Mouse (Mus musculus) lung, embryonic 14.5 days (tissue): ENCODE measurements at regions not wholly inside any gene's neighbourhood (a gene's known extent, or its start where the extent isn't known, plus 50 kb on each side); places are given as distances from the start of the nearest gene placed in this dataset.

ENCODE experiments used
- ATAC-seq: fragments of 200-750 bp; cut with Nextera tagmentation; 2 replicates; pipeline ENCODE4 v1.8.0; 2017; ENCODE audit warnings: mild to moderate bottlenecking, moderate TSS enrichment, moderate library complexity; ENCODE audit not compliant: insufficient read depth
- DNase-seq: peaks from one replicate; pipeline ENCODE4 v3.0.0-alpha.2; 2015
- H3K27ac ChIP-seq: fragments of 300-500 bp; sonication (generic); 2 replicates; pipeline ENCODE4 v1.5.1; 2014; ENCODE audit warnings: low read depth, mild to moderate bottlenecking, moderate library complexity
- H3K27me3 ChIP-seq: fragments of 300-500 bp; sonication (generic); 2 replicates; pipeline ENCODE4 v1.6.1; 2014; ENCODE audit warnings: low read length, control low read depth; ENCODE audit not compliant: insufficient read depth
- H3K36me3 ChIP-seq: fragments of 300-500 bp; sonication (generic); 2 replicates; pipeline ENCODE4 v1.6.1; 2014; ENCODE audit warnings: control low read depth; ENCODE audit not compliant: insufficient read depth
- H3K4me1 ChIP-seq: fragments of 300-500 bp; sonication (generic); 2 replicates; pipeline ENCODE4 v1.6.1; 2014; ENCODE audit warnings: antibody characterized with exemption, control low read depth; ENCODE audit not compliant: insufficient read depth
- H3K4me2 ChIP-seq: fragments of 300-500 bp; sonication (generic); 2 replicates; pipeline ENCODE4 v1.6.1; 2014; ENCODE audit warnings: mild to moderate bottlenecking
- H3K4me3 ChIP-seq: fragments of 300-500 bp; sonication (generic); 2 replicates; pipeline ENCODE4 v1.5.1; 2014; ENCODE audit warnings: low read depth, low read length
- H3K9ac ChIP-seq: fragments of 300-500 bp; sonication (generic); 2 replicates; pipeline ENCODE4 v1.6.1; 2014
- H3K9me3 ChIP-seq: fragments of 300-500 bp; sonication (generic); 2 replicates; pipeline ENCODE4 v1.6.1; 2016; ENCODE audit warnings: low read depth, low read length, control low read depth
- CTCF ChIP-seq: IDR thresholded peaks from 2 replicates; pipeline ENCODE4 v1.5.1; 2016; ENCODE audit warnings: antibody characterized with exemption, low read depth
- WGBS: fragments of 180-500 bp; shearing (Covaris S2); extraction: QIAGEN DNeasy Blood & Tissue Kit; methylation state at CpG from one replicate; pipeline ENCODE4 v1.1.7; 2014; 5-methylcytosine and 5-hydroxymethylcytosine counted together

GRCm38 (mm10) chr2:56233042-56233441 lies 797.3 kb downstream of the Kcnj3 start:
- Histone ChIP-seq H3K36me3 (no peaks in the 10 kb centered on the region), H3K9me3 (no peaks in the 10 kb centered on the region), H3K27ac (no peak overlapping the region), H3K4me2 (no peak overlapping the region), H3K4me3 (no peak overlapping the region), H3K27me3 (no peaks in the 10 kb centered on the region), H3K4me1 (no peaks in the 10 kb centered on the region), H3K9ac (no peak overlapping the region)
- no peak for DNase-seq
- TF ChIP-seq CTCF = no peak
- ATAC-seq = no peak
- WGBS = 57% methylated on average over 1 of the region's 1 CpGs

GRCm38 (mm10) chr2:56257044-56257954 lies 821.5 kb downstream of the Kcnj3 start:
- Histone ChIP-seq H3K36me3 (no peaks in the 10 kb centered on the region), H3K27me3 (no peaks in the 10 kb centered on the region), H3K9me3 (no peaks in the 10 kb centered on the region), H3K9ac (no peak overlapping the region), H3K4me3 (no peak overlapping the region), H3K4me1 (no peaks in the 10 kb centered on the region), H3K4me2 (no peak overlapping the region), H3K27ac (no peak overlapping the region)
- ATAC-seq (no peak), DNase-seq (no peak)
- whole genome bisulfite sequencing = 66% methylated on average over 10 of the region's 10 CpGs
- TF ChIP-seq CTCF = no peak

- Histone ChIP-seq H3K36me3 (no peaks in the 10 kb centered on the region), H3K9ac (no peak overlapping the region), H3K4me2 (no peak overlapping the region), H3K27me3 (no peaks in the 10 kb centered on the region), H3K9me3 (no peaks in the 10 kb centered on the region), H3K4me3 (no peak overlapping the region), H3K4me1 (no peaks in the 10 kb centered on the region), H3K27ac (no peak overlapping the region)
- DNase-seq (no peak), ATAC-seq (no peak)
- no peak for TF ChIP-seq CTCF
- WGBS = 86% methylated on average over 2 of the region's 2 CpGs
Observed at GRCm38 (mm10) chr2:56304920-56305319, 818.9 kb downstream of the Nr4a2 start.

GRCm38 (mm10) chr2:56321692-56322091 lies 802.1 kb downstream of the Nr4a2 start:
- no peak overlapping the region for H3K4me2 ChIP-seq
- ATAC-seq (no peak), DNase-seq (no peak)
- 61% methylated on average over 7 of the region's 7 CpGs for WGBS
- H3K9ac ChIP-seq = no peak overlapping the region
- H3K27ac ChIP-seq = no peak overlapping the region
- no peaks in the 10 kb centered on the region for H3K27me3 ChIP-seq
- no peaks in the 10 kb centered on the region for H3K4me1 ChIP-seq
- H3K9me3 ChIP-seq = no peaks in the 10 kb centered on the region
- TF ChIP-seq CTCF = no peak
- no peak overlapping the region for H3K4me3 ChIP-seq
- H3K36me3 ChIP-seq = no peaks in the 10 kb centered on the region

- Histone ChIP-seq H3K27ac (no peak overlapping the region), H3K9ac (no peak overlapping the region), H3K4me1 (no peaks in the 10 kb centered on the region), H3K36me3 (no peaks in the 10 kb centered on the region), H3K4me2 (no peak overlapping the region), H3K27me3 (no peaks in the 10 kb centered on the region), H3K4me3 (no peak overlapping the region), H3K9me3 (no peaks in the 10 kb centered on the region)
- WGBS = 82% methylated on average over 5 of the region's 5 CpGs
- TF ChIP-seq CTCF = no peak
- ATAC-seq (no peak), DNase-seq (no peak)
Observed at GRCm38 (mm10) chr2:56322508-56322907, 801.3 kb downstream of the Nr4a2 start.

- Histone ChIP-seq H3K4me2 (no peak overlapping the region), H3K9me3 (no peaks in the 10 kb centered on the region), H3K4me3 (no peak overlapping the region), H3K9ac (no peak overlapping the region), H3K36me3 (no peaks in the 10 kb centered on the region), H3K27ac (no peak overlapping the region), H3K27me3 (no peaks in the 10 kb centered on the region), H3K4me1 (no peaks in the 10 kb centered on the region)
- TF ChIP-seq CTCF = no peak
- no peak for DNase-seq
- no peak for ATAC-seq
- 49% methylated on average over 7 of the region's 7 CpGs for WGBS
Observed at GRCm38 (mm10) chr2:56335974-56336373, 787.8 kb downstream of the Nr4a2 start.

GRCm38 (mm10) chr2:56364065-56364464 lies 759.7 kb downstream of the Nr4a2 start:
- no peaks in the 10 kb centered on the region for H3K9me3 ChIP-seq
- WGBS = 43% methylated on average over 3 of the region's 3 CpGs
- H3K27ac ChIP-seq = no peak overlapping the region
- no peak for ATAC-seq
- no peak overlapping the region for H3K4me2 ChIP-seq
- no peaks in the 10 kb centered on the region for H3K36me3 ChIP-seq
- TF ChIP-seq CTCF = no peak
- H3K9ac ChIP-seq = no peak overlapping the region
- DNase-seq = no peak
- no peaks in the 10 kb centered on the region for H3K27me3 ChIP-seq
- H3K4me1 ChIP-seq = no peaks in the 10 kb centered on the region
- H3K4me3 ChIP-seq = no peak overlapping the region
